14 mouse cellular contexts compared by ENCODE assay signal in genomic region chr6:92132021-92132911, GRCm38 (mm10). TPM values are rescaled to one million over a fixed set of nuclear protein-coding genes. Genes with fewer than 3 reads are reported as not detected.
DNase-seq lines count a peak whose midpoint lies in the region; TF ChIP-seq lines count a peak whose summit lies in the region.
"Had no signal": no experiment of that assay in that cellular context is flagged by ENCODE, and none has a peak within 500 bp of the region (broad histone marks: within the 10 kb centered on the region; RNA-seq: fewer than 3 reads in every experiment).

No protein-coding gene starts in this region.

- H3K4me3 ChIP-seq in gastrocnemius, adult 2 months, result no peak overlapping the region
- H3K4me3 ChIP-seq: limb, embryonic 13.5 days had no signal

- TF ChIP-seq CTCF in gastrocnemius, adult 2 months (IDR thresholded peaks at IDR 0.05), result no peak
- no peak for TF ChIP-seq CTCF in brain, embryonic 14.5 days (IDR thresholded peaks at IDR 0.05; ENCODE audit: borderline replicate concordance, extremely low read depth, insufficient read depth, insufficient read length)

- intact Hi-C loops in gastrocnemius, adult 2 months (cut with DNase I), result no loop called here
- intact Hi-C loops in left cerebral cortex, postnatal 25 days (cut with DNase I), result loop anchor here (2.0 kb wide), 1 partner anchor 39 kb away; no protein-coding TSS in a partner anchor

- no peak for TF ChIP-seq POLR2A in brain, embryonic 14.5 days (IDR thresholded peaks at IDR 0.05; ENCODE audit: borderline replicate concordance, extremely low read depth, insufficient read depth, insufficient read length, poor library complexity, severe bottlenecking)

- no peak for DNase-seq in gastrocnemius, adult 2 months
- no peak for DNase-seq in gastrocnemius, adult 18-20 months (ENCODE audit: low spot score)
- peak; percentile 6 for DNase-seq in right cerebral cortex, postnatal 4 days
- DNase-seq in right cerebral cortex, postnatal 36 days (ENCODE audit: low spot score in 2 of 2), result no peak
- DNase-seq in brain, embryonic 14.5 days (ENCODE audit: low read depth), result peak; percentile 3
- peak; percentile 7 for DNase-seq in thymus, postnatal 25 days
- DNase-seq in cerebellum, postnatal 36 days, result no peak
- no peak for DNase-seq in left cerebral cortex, postnatal 25 days (ENCODE audit: low spot score in 2 of 2)
- DNase-seq: heart, postnatal 4 days; kidney, adult 18-20 months; layer of hippocampus, adult 9-11 months; right cerebral cortex, adult 18-20 months had no signal

- H3K27ac ChIP-seq in gastrocnemius, adult 2 months, result 0 out of 2 replicates have a peak overlapping the region, but pooled peaks have one; percentile 28
- H3K27ac ChIP-seq: limb, embryonic 13.5 days; stomach, postnatal 0 days had no signal

RNA-seq across cellular contexts. Expression of gene Nr2c2, which starts 41.1 kb away (rescaled TPM):
- 10 to 100 TPM; 21.1 to 23.0 TPM for total RNA-seq in gastrocnemius, adult 2 months (2021)
- total RNA-seq in gastrocnemius, adult 18-20 months (2021), result 10 to 100 TPM; 19.5 to 21.3 TPM
- 38.3 and 44.6 TPM in 2 replicates for polyA plus RNA-seq in brain, embryonic 14.5 days (2012; rRNA removed)
- 10 to 100 TPM; 93.2 to 97.8 TPM for total RNA-seq in left cerebral cortex, postnatal 25 days (2021)

RNA-seq across cellular contexts. Expression of gene Mrps25, which starts 51.6 kb away (rescaled TPM):
- total RNA-seq in gastrocnemius, adult 2 months (2021), result 10 to 100 TPM; 29.2 to 43.7 TPM
- total RNA-seq in gastrocnemius, adult 18-20 months (2021), result 10 to 100 TPM; 36.8 to 46.7 TPM
- polyA plus RNA-seq in brain, embryonic 14.5 days (2012; rRNA removed), result 32.1 and 34.9 TPM in 2 replicates
- 10 to 100 TPM; 49.2 to 54.5 TPM for total RNA-seq in left cerebral cortex, postnatal 25 days (2021)

Comparison
In these comparisons a context has a peak if more than half of its experiments do, and no peak if none do; other contexts are left out.
1. DNase-seq: peak in right cerebral cortex, postnatal 4 days (single experiment), brain, embryonic 14.5 days (single experiment) and thymus, postnatal 25 days (single experiment); none in gastrocnemius, adult 2 months (single experiment), gastrocnemius, adult 18-20 months (single experiment), right cerebral cortex, postnatal 36 days (0 of 2), cerebellum, postnatal 36 days (0 of 2) and left cerebral cortex, postnatal 25 days (0 of 2).